Comparison of ENCODE assay signal across 10 mouse cellular contexts in the genomic region with DNA sequence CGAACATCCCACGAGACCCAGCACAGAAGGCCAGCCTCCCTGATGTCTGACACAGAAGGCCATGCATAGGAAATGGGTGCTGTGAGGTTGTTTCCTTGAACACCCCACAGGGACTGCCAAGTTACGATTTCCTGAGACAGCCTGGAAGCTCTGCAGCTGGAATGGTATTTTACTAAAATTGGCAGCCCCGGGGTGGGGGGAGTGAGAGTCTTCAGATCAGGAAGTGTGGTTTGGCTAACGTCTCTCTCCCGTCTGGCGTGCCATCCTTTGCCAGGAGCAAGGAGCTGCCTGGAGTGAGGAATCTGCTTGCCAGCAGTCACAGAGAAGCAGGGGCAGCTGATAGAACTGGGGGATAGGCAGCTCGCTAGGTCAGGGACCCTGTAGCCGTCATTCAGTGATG. TPM values are rescaled to one million over a fixed set of nuclear protein-coding genes. Genes with fewer than 3 reads are reported as not detected.
A peak's percentile ranks its signal among the peaks of the same experiment; 100 is the strongest.
DNase-seq lines count a peak whose midpoint lies in the region; ATAC-seq and TF ChIP-seq lines count a peak whose summit lies in the region.
"Had no signal": no experiment of that assay in that cellular context is flagged by ENCODE, and none has a peak within 500 bp of the region (broad histone marks: within the 10 kb centered on the region; RNA-seq: fewer than 3 reads in every experiment).

No protein-coding gene starts in this region.

- no peak overlapping the region for H3K4me2 ChIP-seq in kidney, postnatal 0 days (ENCODE audit: low read length)
- no peak overlapping the region for H3K4me2 ChIP-seq in intestine, postnatal 0 days (replicated peaks; ENCODE audit: low read depth)
- H3K4me2 ChIP-seq in liver, postnatal 0 days (ENCODE audit: low read depth, low read length) = no peak overlapping the region
- H3K4me2 ChIP-seq: lung, embryonic 15.5 days; stomach, embryonic 15.5 days had no signal

- H3K4me3 ChIP-seq in heart, embryonic 10.5 days = no peak overlapping the region
- H3K4me3 ChIP-seq in kidney, postnatal 0 days (replicated peaks; ENCODE audit: low read depth, low read length) = no peak overlapping the region
- no peak overlapping the region for H3K4me3 ChIP-seq in lung, adult 2 months (replicated peaks; ENCODE audit: extremely low read depth, low read depth, low read length)
- no peak overlapping the region for H3K4me3 ChIP-seq in intestine, postnatal 0 days (ENCODE audit: low read depth, low read length)
- no peak overlapping the region for H3K4me3 ChIP-seq in liver, postnatal 0 days (ENCODE audit: low read depth, low read length)
- H3K4me3 ChIP-seq: lung, embryonic 15.5 days; stomach, embryonic 15.5 days had no signal

- peaks cover 6% of the 10 kb centered on the region; the same call in 1 of the 2 replicates for H3K4me1 ChIP-seq in heart, embryonic 10.5 days
- peaks cover 4% of the 10 kb centered on the region; the same call in 1 of the 2 replicates for H3K4me1 ChIP-seq in kidney, postnatal 0 days (replicated peaks; ENCODE audit: insufficient read depth, low read length)
- H3K4me1 ChIP-seq in lung, adult 2 months (ENCODE audit: control insufficient read depth, insufficient read depth, low read length) = no peaks in the 10 kb centered on the region; the same call in 1 of the 2 replicates
- no peaks in the 10 kb centered on the region for H3K4me1 ChIP-seq in intestine, postnatal 0 days (replicated peaks; ENCODE audit: control insufficient read depth, insufficient read depth, low read length)
- no peaks in the 10 kb centered on the region; the same call in 1 of the 2 replicates for H3K4me1 ChIP-seq in liver, postnatal 0 days (ENCODE audit: insufficient read depth)
- H3K4me1 ChIP-seq: stomach, embryonic 15.5 days had no signal

- 26% methylated on average over 9 of the region's 9 CpGs for WGBS in heart, embryonic 10.5 days
- 35% methylated on average over 9 of the region's 9 CpGs for WGBS in kidney, postnatal 0 days
- WGBS in lung, adult 2 months = 7% methylated on average over 9 of the region's 9 CpGs
- 48% methylated on average over 9 of the region's 9 CpGs for WGBS in intestine, postnatal 0 days
- 26% methylated on average over 9 of the region's 9 CpGs for WGBS in liver, postnatal 0 days (ENCODE audit: insufficient replicate concordance)

- DNase-seq in heart, adult 18-20 months = peak; percentile 42 to 68
- no peak for DNase-seq in heart, embryonic 10.5 days (ENCODE audit: low spot score)
- DNase-seq in adrenal gland, postnatal 25 days = peak; percentile 26
- DNase-seq in frontal cortex, adult 2 months (ENCODE audit: extremely low spot score in 1 of 2, low spot score in 1 of 2) = peak; percentile 69 to 78
- peak; percentile 50 for DNase-seq in kidney, postnatal 0 days (ENCODE audit: low spot score)
- DNase-seq in lung, adult 2 months = peak; percentile 15
- no peak for DNase-seq in liver, postnatal 0 days

- H3K27ac ChIP-seq in heart, embryonic 10.5 days = no peak overlapping the region
- H3K27ac ChIP-seq in kidney, postnatal 0 days = no peak overlapping the region
- no peak overlapping the region for H3K27ac ChIP-seq in intestine, postnatal 0 days (ENCODE audit: low read depth, low read length)
- H3K27ac ChIP-seq in liver, postnatal 0 days (ENCODE audit: low read depth) = no peak overlapping the region
- H3K27ac ChIP-seq: lung, embryonic 15.5 days; stomach, embryonic 15.5 days had no signal

- TF ChIP-seq CTCF in kidney, postnatal 0 days (IDR thresholded peaks at IDR 0.05; ENCODE audit: low read depth) = no peak
- no peak for TF ChIP-seq CTCF in lung, adult 2 months (IDR thresholded peaks at IDR 0.05; ENCODE audit: insufficient read depth, low read length)
- no peak for TF ChIP-seq CTCF in intestine, postnatal 0 days (IDR thresholded peaks at IDR 0.05; ENCODE audit: low read depth)
- TF ChIP-seq CTCF in liver, postnatal 0 days (IDR thresholded peaks at IDR 0.05; ENCODE audit: low read depth) = no peak

- no peak for ATAC-seq in kidney, postnatal 0 days (replicated peaks; ENCODE audit: low FRiP score, low read depth)
- ATAC-seq in intestine, postnatal 0 days = no peak
- no peak for ATAC-seq in liver, postnatal 0 days

- no peak overlapping the region for H3K9ac ChIP-seq in kidney, postnatal 0 days (ENCODE audit: low read depth, low read length)
- no peak overlapping the region for H3K9ac ChIP-seq in intestine, postnatal 0 days (ENCODE audit: low read depth, low read length)
- no peak overlapping the region for H3K9ac ChIP-seq in liver, postnatal 0 days (replicated peaks)
- H3K9ac ChIP-seq: stomach, embryonic 15.5 days had no signal

- no peaks in the 10 kb centered on the region for H3K36me3 ChIP-seq in heart, embryonic 10.5 days
- no peaks in the 10 kb centered on the region for H3K36me3 ChIP-seq in kidney, postnatal 0 days (ENCODE audit: insufficient read depth, low read length)
- no peaks in the 10 kb centered on the region for H3K36me3 ChIP-seq in intestine, postnatal 0 days (ENCODE audit: control insufficient read depth, insufficient read depth)
- no peaks in the 10 kb centered on the region for H3K36me3 ChIP-seq in liver, postnatal 0 days (replicated peaks; ENCODE audit: insufficient read depth, low read length)
- H3K36me3 ChIP-seq: lung, embryonic 15.5 days; stomach, embryonic 15.5 days had no signal

- 0 out of 2 replicates have a peak, but pooled peaks cover 4% of the 10 kb centered on the region for H3K27me3 ChIP-seq in heart, embryonic 10.5 days (ENCODE audit: insufficient read depth, poor library complexity, severe bottlenecking)
- no peaks in the 10 kb centered on the region for H3K27me3 ChIP-seq in kidney, postnatal 0 days (ENCODE audit: insufficient read depth, low read length)
- no peaks in the 10 kb centered on the region for H3K27me3 ChIP-seq in intestine, postnatal 0 days (replicated peaks; ENCODE audit: control insufficient read depth, insufficient read depth, low read length)
- no peaks in the 10 kb centered on the region for H3K27me3 ChIP-seq in liver, postnatal 0 days (ENCODE audit: insufficient read depth, low read length)
- H3K27me3 ChIP-seq: lung, embryonic 15.5 days; stomach, embryonic 15.5 days had no signal

- TF ChIP-seq EP300 in liver, postnatal 0 days (IDR thresholded peaks at IDR 0.05; ENCODE audit: low read depth) = no peak

- H3K9me3 ChIP-seq in heart, embryonic 10.5 days = no peaks in the 10 kb centered on the region
- H3K9me3 ChIP-seq in kidney, postnatal 0 days (replicated peaks; ENCODE audit: low read length) = no peaks in the 10 kb centered on the region
- H3K9me3 ChIP-seq in intestine, postnatal 0 days (ENCODE audit: control insufficient read depth) = no peaks in the 10 kb centered on the region
- H3K9me3 ChIP-seq in liver, postnatal 0 days (ENCODE audit: low read length) = no peaks in the 10 kb centered on the region
- H3K9me3 ChIP-seq: lung, embryonic 15.5 days; stomach, embryonic 15.5 days had no signal

- no peak for TF ChIP-seq POLR2A in lung, adult 2 months (IDR thresholded peaks at IDR 0.05; ENCODE audit: borderline replicate concordance, extremely low read depth, low read depth, low read length)

RNA-seq across cellular contexts. Expression of a gene that starts 2.4 kb away (rescaled TPM):
- under 1 TPM in 1 of 2 experiments, not detected in 1; 0.10 TPM for total RNA-seq in heart, adult 18-20 months (2021)
- polyA plus RNA-seq in heart, embryonic 10.5 days (2016; fragmentation: Nextera tagmentation; extraction: Ambion mirVana) = not detected in 2 replicates
- not detected in 2 replicates for total RNA-seq in adrenal gland, postnatal 25 days (2021)
- polyA plus RNA-seq in frontal cortex, adult 2 months (2012; rRNA removed) = 0.36 and 1.1 TPM in 2 replicates
- polyA plus RNA-seq in kidney, postnatal 0 days (2015; fragmentation: Nextera tagmentation; extraction: Ambion mirVana) = 0.04 TPM in 1 of 2 replicates, not detected in the other
- 0.03 and 0.12 TPM in 2 replicates for polyA plus RNA-seq in lung, adult 2 months (2012; rRNA removed)
- 0.07 TPM in 1 of 2 replicates, not detected in the other for polyA plus RNA-seq in intestine, postnatal 0 days (2015; fragmentation: Nextera tagmentation; extraction: Ambion mirVana)
- not detected in 2 replicates for polyA plus RNA-seq in liver, postnatal 0 days (2015; fragmentation: Nextera tagmentation; extraction: Ambion mirVana)

RNA-seq across cellular contexts. Expression of a gene that starts 45.8 kb away (rescaled TPM):
- total RNA-seq in heart, adult 18-20 months (2021) = 10 to 100 TPM; 79.4 to 86.7 TPM
- polyA plus RNA-seq in heart, embryonic 10.5 days (2016; fragmentation: Nextera tagmentation; extraction: Ambion mirVana) = 58.1 and 66.4 TPM in 2 replicates
- total RNA-seq in adrenal gland, postnatal 25 days (2021) = 108 and 109 TPM in 2 replicates
- polyA plus RNA-seq in frontal cortex, adult 2 months (2012; rRNA removed) = 49.1 and 51.8 TPM in 2 replicates
- polyA plus RNA-seq in kidney, postnatal 0 days (2015; fragmentation: Nextera tagmentation; extraction: Ambion mirVana) = 67.7 and 67.9 TPM in 2 replicates
- polyA plus RNA-seq in lung, adult 2 months (2012; rRNA removed) = 56.4 and 61.4 TPM in 2 replicates
- 53.5 and 56.7 TPM in 2 replicates for polyA plus RNA-seq in intestine, postnatal 0 days (2015; fragmentation: Nextera tagmentation; extraction: Ambion mirVana)
- 76.2 and 77.8 TPM in 2 replicates for polyA plus RNA-seq in liver, postnatal 0 days (2015; fragmentation: Nextera tagmentation; extraction: Ambion mirVana)

Comparison
In these comparisons a context has a peak if more than half of its experiments do, and no peak if none do; other contexts are left out.
1. DNase-seq: peak in heart, adult 18-20 months (2 of 2), adrenal gland, postnatal 25 days (single experiment), frontal cortex, adult 2 months (2 of 2), kidney, postnatal 0 days (single experiment) and lung, adult 2 months (single experiment); none in heart, embryonic 10.5 days (single experiment) and liver, postnatal 0 days (single experiment).